Mouse (Mus musculus) regulatory T cell (primary cell): ENCODE measurements around the gene Ern1.
"Not testable (repeated sequence)": the region's sequence is repeated elsewhere in the genome, so short reads cannot be mapped to it uniquely, and the experiment has no call there.

Experiments used
- in situ Hi-C: fragments of 300-600 bp; cut with MboI, MseI; formaldehyde crosslinking; loops from one replicate; pipeline ENCODE4 v1.15.1; 2025; ENCODE audit warnings: high pct_unique_total_duplicates

Gene Ern1

DNA sequence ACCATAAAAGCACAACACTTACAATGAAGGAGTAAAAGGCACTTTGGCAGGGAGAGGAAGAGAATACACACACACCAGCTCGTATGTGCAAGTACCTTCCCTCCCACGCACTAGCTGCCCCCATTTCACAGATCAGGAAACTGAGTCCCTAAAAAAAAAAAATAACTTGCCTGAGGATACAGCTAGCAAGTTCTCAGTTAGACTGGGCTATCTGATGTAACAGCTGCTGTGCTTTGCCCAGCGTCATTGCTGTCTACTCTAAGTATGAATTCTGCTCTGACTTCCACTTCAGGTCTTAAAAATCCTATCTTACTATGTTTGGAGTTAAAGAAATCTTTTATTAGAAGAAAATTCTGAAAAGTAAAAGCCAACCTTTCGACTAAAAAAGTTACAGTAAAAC is 2.0 kb downstream of the Ern1 start:
- in situ Hi-C loops, result no loop called here

DNA sequence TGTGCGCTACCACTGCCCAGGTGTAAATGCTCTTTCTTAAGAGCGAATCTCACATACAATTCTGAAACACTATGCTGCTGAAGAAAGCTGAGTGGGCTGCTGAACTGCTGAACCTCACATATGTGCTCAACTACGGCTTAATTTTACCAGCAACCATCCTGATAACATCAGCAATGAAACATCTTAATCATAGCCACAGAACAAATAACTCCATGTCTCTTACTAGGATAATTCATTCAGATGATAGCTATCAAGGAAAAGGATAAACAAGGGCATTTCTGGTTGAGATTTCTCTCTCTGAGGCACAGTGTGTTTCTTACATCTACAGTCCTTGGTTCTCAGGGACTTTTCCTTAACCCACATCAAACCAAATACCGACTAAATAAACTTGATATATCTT is 2.8 kb downstream of the Ern1 start:
- in situ Hi-C loops, result no loop called here

DNA sequence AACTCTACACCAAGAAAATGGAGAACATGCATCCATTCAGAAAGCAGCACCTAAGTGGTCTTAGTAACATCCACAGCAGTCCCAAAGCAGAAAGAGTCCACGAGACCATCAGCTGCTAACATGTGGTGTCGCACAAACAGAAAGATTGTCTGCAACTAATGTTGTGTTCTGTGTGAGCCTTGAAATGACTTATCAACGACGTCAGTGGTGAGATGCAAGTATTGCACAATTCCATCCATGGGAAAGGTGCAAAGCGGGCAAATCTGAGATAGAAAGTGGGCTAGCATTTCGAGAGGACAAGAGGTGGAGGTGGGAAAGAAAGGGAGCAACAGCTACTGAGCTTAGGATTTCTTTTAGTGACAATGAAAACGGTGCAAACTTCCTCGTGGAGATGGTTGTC is 4.8 kb downstream of the Ern1 start:
- in situ Hi-C loops, result no loop called here

DNA sequence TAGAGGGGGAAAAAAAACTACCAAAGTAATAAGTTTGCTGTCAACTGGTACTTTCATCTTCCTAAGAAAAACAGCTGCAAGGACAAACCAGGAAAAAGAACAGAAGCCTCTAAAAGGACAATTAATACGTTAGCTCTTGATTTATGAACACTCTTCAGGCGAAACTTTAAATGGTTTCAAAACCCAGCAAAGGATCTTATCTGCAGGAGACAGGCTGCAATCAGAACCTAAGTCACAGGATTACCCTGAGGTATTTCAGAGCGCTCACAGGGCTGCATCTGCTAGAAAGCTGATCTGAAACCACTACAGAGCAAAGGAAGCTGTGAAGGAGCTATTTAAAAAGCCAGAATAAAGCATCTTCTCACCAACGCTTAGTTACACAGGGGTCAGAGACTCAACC is 6.0 kb downstream of the Ern1 start:
- in situ Hi-C loops, result no loop called here

DNA sequence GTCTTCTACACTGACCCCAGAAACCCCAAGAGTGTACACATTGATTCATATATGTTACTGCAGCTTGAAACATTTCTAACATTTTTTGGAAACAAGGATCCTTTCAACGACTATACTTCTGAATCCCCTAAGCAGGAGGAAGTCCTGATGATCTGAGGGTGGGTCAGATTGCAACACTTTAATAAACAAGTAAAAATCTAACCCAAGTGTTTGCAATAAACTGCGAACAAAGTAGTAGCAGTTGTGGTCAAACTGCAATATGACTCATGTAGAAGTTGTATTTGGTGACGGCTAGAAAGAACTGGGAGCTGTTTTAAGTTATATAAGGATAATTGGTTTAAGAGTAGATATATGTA is 7.1 kb downstream of the Ern1 start:
- in situ Hi-C loops, result no loop called here

DNA sequence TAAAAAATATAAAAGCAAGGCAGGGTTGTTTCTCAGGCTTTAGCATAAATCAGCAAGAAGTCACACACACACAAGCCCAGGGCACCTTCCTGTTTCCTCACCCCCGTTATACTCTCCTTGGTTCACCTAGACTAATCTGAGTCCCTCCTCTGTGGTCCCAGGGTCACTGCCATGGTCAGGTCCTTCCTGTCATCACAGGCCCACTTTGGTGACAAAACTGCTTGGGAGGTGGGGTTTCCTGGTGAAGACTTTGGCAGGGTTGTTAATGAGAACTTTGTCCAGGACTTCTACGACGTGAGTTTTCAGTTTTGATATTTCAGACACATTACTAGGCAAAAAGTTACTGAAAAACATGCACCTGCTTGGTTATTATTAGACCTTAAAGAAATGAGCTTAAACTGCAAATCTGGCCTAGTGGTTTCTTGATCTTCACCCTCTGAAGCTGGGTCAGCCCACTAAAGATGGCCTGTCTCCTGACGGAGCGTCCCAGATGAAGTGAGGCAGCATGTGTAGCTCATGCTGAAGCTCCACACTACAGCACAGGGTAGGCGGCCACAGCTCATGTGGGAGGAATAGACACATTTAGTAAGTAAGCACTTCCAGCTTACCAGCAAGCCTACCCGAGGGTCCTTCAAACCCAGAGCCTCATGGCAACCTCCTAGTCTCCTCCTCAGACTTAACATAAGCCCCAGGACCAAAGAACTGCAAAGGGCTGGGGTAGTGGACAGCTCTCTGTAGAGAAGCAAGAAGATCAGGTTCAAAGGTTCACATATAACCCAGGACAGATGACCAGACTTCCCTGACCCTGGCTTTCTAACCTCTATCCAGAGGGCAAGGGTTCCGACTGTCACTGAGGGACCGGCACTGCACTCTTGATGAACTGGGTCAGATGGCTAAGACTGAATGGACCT is 7.8 kb downstream of the Ern1 start:
- in situ Hi-C loops, result no loop called here

DNA sequence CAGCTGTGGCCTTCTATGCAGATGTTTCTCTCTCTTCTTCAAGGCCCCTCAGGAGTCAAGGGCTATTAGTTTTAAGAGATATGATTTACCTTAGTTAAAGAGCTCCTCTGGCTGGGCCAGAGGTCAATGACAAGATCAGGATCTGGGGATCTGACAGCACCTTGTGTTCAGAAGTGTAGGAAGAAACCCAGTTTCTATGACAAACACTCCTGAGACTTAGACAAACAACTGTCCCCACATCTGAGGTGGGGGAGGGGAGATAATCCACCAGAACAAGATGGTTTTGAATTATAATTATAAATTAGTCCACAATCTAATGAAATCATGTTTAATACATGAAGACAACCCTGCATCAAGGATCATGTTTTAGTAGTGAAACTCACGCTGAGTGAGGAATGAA is 8.9 kb downstream of the Ern1 start:
- in situ Hi-C loops, result no loop called here

DNA sequence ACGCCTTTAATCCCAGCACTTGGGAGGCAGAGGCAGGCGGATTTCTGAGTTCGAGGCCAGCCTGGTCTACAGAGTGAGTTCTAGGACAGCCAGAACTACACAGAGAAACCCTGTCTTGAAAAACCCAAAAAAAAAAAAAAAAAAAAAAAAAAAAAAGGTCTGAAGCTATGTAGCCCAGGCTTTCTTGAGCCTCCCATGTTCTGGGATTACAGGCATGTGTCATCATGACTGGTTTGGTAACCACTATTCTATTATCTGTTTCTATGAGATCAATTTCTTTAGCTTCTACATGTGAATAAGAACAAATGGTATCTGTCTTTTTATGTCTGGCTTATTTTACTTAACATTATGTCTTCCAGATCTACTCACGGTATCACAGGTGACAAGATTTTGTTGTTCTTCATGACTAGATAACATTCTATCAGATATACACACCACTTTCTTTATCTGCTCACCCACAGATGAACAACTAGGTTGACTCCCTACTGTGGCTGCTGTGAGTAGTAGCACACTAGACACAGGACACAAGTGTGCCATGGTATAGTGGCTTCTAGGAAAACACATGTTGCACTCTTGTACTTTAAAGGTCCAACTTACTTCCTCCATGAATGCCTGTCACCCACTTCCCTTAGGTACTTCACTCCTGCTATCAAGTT is 10.0 kb downstream of the Ern1 start:
- in situ Hi-C loops, result no loop called here

DNA sequence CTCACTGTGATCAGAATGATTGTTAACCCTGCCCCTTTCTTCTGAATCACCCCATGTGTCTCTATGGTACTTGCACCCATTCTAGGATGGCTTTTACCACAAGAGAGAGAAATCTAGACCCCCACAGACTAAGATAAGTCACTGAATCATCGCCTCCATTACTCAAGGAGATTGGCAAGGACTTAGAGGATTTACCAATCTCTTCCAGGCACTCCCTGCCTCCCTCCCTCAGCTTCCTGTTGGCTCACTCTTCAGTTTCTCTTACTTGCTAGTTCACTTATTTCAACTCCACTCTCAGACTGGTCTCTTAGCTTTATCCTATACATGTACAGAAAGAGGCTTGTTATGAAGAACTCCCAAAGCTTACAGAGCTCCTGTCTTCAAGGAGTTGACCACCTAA is 12.3 kb downstream of the Ern1 start:
- in situ Hi-C loops, result no loop called here

DNA sequence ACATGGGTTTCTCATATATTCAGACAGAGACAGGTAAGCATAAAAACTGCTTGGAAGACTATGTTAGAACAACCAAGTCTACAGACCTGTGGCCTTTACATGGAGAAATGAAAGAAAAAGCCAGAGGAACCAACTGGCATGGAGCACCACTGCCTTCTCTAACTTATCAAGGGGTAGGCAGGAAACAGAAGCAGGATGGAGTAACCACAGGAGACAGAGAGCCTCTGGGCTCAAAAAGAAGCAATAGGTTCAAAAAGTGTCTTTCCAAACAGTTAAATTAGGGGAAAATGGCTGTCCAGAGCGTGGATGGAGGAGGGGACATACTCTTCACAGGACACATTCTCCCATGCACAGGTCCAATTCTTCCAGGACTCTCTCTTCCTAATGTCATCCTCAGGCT is 16.0 kb downstream of the Ern1 start:
- in situ Hi-C loops, result no loop called here

DNA sequence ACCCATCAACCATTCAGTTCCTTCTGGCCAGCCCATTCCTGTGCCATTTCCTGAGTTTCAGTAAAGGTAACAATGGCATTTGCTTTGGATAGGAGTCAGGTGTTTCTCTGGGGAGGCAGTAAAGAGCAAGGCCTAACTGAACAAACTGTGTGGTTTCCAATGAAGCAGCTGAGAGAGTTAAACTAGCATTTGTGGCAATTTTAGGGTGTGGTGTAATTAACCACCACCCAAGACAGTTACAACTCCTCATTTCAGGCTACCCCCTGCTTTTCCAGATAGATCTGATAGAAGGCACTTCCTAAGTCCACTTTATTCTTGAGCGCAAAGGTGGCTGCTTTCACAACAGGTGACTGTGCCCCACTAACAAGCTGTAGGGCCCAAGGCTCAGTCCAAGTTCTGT is 19.1 kb downstream of the Ern1 start:
- in situ Hi-C loops, result no loop called here

DNA sequence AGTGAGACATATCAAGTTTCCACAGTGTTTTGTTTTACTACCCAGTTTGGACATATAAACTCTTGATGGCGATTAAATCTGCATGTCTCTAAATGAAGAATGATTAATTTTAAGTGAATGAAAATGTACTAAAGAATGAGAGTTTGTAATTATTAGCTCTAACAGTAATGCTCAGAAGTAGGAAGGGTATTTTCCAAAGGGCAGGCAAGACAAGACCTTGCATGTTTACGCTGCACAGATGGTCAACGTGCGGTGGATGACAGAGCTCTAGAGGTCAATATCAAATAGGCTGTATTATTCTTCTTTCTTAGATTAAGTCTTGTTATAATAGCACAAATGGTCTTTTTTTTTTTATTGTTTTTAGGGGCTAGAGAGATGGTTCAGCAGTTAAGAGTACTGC is 21.7 kb downstream of the Ern1 start:
- in situ Hi-C loops, result no loop called here

DNA sequence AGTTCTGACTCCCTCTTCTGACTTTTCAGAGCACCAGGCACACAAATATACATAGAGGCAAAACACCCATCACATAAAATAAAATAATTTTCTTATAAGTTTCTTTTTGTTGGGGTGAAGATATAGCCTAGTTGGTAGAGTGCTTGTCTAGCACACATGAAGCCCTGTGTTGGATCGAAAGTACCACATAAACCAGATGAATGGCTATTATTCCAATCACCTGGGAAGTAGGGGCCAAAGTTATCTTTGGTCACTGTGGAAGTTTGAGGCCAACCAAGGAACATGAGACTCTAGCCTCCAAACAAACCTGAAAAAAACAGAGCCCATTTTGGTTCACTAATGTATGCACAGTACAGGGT is 22.1 kb downstream of the Ern1 start:
- in situ Hi-C loops, result no loop called here

DNA sequence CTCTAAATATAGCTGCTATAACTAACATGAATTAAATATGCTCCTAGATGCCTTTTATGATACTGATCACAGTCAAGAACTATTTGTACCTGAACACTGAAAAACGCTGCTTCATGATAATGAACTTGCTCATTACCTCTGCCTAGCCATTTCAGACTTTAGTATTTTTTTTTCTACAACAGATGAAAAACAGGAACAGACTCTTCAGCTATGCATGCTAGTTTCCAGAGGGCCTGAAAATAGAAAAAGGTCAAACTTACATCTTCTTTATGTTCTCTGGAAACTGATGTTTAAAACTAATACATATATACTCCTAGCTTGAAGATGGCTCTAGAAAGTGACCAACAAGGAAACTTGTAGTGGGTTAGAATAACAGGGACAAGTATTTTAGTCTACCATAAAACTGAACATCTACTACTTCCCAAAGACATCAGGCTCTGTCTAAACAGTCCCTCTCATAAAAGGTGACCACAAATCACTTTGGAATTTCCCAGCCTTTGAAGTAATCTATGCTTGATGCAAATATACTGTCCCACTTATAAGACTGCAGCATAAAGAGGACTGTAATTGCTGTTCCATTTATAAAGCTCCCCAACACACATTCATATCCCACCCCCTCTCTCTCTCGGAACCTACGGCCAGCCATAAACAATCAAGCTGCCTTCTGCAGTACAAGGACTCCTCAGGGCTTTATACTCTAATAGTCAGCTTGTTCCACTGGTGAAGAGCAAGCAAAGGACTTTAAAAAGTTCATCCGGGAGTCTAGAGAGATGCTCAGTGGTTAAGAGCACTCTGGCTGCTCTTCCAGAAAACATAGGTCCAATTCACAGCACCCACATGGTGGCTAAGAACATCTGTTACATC is 22.7 kb downstream of the Ern1 start:
- in situ Hi-C loops, result no loop called here

DNA sequence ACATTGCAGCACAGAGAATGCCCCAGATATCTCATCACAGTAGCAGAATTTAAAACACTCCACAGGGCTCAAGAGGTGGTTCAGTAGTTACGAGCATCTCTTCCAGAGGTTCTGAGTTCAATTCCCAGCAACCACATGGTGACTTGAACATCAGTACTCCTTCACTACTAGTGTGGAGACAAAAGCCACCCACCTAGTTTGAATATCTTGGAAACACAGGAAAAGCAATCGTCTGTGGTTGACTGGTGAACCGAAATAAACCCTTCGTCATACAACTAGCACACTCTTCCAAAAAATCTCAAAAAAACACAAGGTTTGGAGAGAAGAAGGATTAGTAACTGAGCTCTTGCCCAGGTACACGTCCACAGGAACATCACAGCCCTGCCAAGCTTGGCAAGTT is 23.8 kb downstream of the Ern1 start:
- in situ Hi-C loops, result no loop called here

DNA sequence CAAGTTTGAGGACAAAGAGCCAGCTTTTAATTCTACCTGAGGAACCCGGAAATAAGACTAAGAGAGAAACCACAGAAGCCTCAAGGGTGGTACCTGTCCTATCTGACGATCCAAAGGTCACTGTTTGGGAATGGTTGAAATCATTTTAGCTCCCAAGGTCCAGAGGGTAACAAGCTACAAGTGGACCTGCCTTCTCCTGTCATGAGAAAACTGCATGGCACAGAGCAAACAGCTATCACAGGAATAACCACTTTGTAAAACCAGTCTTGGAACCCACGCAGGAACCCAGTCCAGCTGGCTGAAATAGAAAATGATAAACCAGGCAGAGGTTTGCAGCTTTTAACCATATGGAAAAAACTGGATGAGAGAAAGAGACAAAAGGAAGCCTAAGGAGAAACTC is 25.3 kb downstream of the Ern1 start:
- in situ Hi-C loops, result no loop called here

DNA sequence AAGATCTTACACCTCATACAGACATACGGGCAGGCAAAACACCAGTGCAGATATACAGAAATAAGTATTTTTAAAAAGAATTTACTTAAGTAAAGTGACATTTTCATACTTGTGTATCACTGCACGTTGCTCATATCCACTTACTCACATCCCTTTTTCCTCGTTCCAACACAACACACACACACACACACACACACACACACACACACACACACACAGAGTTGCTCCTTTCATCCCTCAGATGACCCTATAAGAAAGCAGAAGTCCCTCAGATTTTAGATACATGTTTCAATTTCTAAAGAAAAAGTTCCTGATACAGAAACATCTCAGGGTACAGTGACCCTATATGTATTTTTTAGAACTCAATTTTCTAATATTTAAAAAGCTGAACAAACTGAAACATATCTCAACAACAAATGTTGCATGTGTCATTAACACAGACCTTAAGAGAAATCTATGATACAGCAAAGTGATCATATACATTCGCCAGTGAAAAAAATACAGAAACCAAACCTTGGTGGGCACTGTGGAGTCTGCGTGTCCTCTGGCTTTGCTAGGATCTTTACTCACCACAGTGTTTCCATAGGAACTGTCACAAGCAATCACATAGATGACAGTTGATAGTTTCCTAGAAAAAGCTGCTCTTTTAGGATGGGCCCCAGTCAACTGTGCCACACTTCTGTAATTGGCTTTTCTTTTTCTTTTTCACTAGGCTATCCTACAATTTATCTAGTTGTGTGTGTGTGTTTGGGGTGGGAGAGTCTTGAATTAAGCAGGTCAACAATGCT is 26.3 kb downstream of the Ern1 start:
- in situ Hi-C loops, result no loop called here

DNA sequence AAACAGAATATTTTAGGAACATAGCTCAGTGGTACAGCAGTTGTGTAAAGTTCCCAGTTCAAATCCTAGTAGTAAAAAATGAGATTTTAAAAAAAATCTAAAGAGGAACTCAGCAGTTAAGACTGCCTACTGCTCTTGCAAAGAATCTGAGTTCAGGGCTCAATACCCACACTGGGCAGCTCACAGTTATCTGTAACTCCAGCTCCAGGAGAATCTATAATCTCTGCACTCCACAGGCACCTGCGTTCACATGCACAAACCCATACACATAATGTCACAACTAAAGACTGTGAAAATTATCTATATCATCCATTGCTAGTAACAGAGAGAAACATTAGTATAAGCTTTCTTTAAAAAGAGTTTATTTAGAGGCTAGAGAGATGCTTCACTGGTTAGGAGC is 27.0 kb downstream of the Ern1 start:
- in situ Hi-C loops, result no loop called here

DNA sequence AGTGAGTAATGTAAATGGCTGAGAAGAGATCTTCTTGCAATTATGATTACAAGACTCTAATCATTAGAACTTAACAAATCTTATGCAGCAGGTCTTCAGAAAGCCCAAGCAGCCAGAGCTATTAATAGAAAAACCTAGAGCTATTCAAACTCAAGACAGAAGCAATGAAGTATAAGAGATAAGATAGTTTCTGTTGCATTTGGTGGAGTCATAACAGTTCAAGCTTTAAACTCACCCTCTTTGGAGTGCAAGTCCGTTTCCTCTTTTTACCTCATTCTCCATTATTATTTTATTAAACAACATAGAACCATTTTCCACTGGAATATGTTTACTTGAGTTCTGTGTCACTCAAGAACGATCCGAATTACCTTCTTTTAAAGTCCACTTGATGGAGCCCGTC is 29.1 kb downstream of the Ern1 start:
- in situ Hi-C loops, result no loop called here

DNA sequence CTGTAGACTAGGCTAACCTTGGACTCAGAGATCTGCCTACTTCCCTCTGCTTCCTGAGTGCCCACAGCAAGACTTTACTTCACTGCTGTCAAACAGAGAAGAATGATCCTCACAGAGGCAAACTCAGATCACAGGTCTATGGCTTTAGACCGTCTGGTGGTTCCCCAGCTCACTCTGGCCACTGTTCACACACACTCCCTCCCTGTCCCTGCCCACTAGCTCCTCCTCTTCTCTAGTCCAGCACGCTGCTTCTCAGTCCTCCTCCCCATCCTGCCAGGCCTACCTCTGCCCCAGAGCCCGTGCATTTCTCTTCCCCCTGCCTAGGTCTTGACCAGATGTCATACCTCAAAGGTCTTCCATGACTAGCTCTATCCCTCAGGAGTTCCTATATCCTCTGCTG is 44.0 kb downstream of the Ern1 start:
- in situ Hi-C loops, result no loop called here

DNA sequence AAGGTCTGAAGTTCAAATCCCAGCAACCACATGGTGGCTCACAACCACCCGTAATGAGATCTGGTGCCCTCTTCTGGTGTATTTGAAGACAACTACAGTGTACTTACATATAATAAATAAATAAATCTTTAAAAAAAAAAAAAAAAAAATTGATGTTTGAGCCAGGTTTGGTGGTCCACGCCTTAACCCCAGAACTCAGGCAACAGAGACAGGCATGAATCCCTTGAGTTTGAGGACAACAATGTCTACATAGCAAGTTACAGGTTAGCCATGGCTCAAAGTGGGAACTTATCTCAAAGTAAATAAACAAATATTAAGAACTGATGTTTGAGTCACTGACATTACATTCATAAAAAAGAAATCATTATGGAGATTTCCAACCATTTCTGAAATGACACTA is 45.1 kb downstream of the Ern1 start:
- in situ Hi-C loops, result not testable (repeated sequence)

DNA sequence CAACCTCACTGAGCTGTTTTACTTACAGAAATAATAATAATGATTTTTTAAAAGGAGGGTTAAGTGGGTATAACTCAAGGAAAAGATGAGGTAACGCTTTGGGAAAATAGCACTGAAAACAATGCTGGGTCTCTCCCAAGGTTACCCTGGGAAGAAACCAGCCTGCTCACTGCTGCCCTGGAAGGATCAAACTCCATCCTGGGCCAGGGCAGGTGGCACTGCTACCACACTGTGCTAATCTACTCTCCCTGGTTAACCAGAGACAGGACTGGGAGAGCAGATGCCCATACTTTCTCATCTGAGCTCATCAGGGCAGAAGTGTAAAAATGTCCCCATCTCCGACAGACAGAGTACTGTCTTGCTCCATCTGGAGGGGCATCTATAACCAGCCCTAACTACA is 47.3 kb downstream of the Ern1 start:
- in situ Hi-C loops, result no loop called here
